Mouse (Mus musculus): Measurements from ENCODE around the gene Abhd12b.
"Not testable (repeated sequence)": the region's sequence is repeated elsewhere in the genome, so short reads cannot be mapped to it uniquely, and the experiment has no call there.

Gene Abhd12b

DNA sequence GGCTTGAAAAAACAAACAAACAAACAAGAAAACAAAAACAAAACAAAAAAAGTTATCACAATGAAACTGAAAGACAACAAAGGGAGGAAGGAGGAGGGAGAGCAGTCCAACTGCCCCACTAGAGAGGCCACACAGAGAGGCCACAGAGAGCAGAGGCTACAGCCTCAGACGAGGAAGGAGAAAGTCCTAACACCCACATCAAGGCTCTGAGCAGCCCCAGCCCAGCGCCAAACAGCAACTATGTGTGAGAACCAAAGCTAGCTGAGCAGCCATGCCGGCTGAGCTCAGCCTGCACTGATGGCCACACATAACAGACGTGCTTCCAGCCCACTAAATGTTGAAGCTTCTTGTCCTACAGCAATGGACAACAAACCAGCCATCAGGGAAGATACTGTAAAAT lies 14.1 kb upstream of the Abhd12b start:
- no peak for DNase-seq (ENCODE audit: low spot score in 2 of 2)

DNA sequence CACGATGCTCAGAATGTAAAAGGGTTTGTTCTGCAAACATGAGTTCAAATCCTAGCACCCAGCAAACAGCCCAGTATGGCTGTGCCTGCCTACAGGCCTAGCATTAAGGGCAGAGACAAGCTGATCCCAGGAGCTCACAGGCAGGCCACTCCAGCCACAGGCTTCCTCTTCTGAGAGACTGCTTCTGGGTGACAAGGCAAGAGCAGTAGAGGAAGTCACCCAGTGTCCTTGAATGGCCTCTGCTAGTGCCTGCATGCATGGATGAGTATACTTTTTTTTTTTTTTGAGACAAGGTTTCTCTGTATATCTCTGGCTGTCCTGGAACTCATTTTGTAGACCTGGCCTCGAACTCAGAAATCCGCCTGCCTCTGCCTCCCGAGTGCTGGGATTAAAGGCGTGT lies 13.4 kb upstream of the Abhd12b start:
- no peak for DNase-seq (ENCODE audit: low spot score in 2 of 2)

DNA sequence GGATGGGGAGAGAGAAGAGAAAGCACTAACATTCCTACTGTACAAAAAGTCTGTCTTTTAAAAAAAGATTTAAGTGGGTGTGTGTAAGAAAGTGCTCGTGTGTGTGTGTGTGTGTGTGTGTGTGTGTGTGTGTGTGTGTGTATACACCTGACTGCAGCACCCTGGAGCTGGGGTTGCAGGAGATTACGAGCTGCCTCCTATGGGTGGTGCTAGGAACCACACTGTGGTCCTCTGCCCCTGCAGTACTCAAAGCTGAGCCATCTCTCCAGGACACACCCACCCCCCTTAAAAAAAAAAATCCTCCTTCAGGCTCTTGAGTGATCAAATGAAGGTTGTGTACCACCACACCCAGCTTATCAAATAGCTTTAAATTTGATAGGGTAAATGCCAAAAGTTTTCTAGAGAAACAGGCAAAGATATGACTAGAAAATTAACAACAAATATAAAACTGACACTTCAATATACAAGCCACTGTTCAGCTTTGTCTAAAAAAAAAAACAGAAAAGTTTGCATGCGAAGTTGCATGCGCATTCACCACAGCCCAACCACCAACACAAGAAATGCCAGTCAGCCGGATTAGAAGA lies 12.9 kb upstream of the Abhd12b start:
- DNase-seq (ENCODE audit: low spot score in 2 of 2) = no peak

DNA sequence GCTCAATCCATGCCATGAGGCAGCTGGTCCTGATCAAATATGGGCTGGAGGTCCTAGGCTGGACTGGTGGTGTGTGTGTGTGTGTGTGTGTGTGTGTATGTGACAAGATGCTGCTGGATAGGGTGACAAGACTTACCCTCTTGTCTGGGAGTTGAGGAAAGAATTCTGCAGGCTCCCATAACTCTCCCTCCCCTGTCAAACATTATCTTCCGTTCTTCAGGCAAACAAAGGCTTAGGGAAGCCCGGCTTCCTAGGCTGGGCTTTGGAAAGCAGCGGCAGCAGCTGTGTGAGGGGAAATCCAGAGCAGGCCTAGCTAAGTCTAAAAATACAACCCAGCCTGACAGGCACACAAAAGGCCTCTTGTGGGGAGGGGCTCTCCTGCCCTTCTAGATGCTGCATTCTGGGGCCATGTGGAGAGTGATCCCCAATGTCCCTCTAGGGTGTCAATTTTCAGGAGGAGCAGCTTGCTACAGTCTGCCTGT lies 9.8 kb upstream of the Abhd12b start:
- not testable (repeated sequence) for DNase-seq (ENCODE audit: low spot score in 2 of 2)

DNA sequence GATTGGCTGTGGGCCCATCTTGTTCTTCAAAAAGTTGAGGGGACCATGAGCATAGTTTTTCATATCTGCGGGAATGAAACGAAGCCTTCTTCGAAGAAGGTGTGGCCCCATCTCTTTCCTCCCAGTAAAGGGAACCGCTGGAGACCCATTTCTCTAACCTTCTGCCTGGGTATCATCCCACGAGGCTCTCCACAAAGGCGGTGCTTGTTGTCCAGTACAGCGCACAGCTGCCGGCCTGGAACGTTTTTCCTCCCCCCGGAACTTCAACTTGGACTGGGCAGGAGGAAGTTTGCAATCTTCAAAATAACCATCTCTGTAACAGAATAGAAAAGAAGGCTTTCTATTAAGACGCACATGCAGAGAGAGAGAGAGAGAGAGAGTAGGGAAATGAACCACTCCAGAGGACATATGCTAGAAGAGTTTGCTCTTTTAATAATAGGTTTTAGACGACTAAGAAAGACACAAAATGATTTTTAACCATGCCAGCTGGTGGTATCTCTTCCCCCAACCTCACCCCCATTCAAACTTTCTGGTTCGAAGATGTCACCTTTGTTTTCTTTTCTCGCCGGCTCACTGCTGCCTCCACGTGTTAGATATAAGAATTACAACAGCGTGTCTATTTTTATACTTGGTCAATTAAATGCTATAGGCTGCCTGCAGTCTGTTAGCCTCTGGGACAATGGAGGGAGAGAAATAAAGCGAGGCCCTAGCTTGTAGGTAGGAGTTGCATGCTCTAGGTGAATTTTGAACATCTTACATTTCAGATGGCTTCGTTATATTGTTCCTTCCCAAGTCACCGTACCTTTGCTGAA lies 9.1 kb upstream of the Abhd12b start:
- DNase-seq (ENCODE audit: low spot score in 2 of 2) = peak in 1 of 2 experiments; percentile 58

DNA sequence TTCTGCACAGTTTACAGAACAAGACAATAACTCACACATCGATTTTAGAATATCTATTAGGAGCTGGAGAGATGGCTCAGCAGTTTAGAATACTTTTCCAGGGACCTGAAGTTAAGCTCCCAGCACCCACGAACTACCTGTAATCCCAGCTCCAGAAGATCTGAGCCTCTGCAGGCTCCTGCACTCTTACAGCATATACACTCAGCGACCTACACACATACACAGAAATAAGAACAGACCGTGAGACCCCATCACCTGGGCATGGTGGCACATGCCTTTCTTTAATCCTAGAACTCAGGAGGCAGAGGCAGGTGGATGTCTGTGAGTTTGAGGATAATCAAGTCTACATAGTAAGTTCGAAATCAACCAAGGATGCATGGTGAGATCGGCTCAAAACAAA lies 8.4 kb upstream of the Abhd12b start:
- DNase-seq (ENCODE audit: low spot score in 2 of 2) = no peak

GRCm38 (mm10) chr12:70147986-70148630 lies 5.8 kb upstream of the Abhd12b start:
- no peak for DNase-seq (ENCODE audit: low spot score in 2 of 2)

DNA sequence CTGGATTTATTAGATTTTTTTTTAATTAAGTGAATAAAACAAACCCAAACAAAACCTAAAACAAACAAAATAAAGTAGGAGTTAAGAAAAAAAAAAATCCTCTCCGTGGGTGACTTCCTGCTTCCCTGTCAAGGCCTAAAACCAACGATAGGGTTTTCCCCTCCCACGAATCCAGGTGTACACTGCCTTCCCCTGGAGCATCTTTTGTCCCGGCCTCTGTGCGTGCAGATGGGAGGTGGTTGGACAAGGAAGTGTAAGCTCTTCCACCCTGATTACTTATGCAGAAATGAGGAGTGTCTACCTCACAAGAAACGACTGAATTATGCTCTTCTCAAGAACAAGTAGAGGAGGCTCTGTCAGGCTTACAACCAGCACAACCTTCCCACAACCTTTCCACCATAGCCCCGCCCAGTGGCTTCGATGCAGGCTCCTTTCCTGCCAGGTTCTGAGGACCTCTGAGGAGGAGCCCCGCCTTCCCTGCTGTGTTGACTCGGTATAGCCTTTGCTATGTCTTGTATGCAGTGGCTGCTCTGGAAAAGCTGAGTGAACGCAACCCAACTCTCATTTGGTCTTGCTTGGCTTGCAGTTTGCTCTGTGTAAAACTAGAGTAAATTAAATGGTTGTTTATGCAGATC lies 5.2 kb upstream of the Abhd12b start:
- DNase-seq (ENCODE audit: low spot score in 2 of 2) = no peak

DNA sequence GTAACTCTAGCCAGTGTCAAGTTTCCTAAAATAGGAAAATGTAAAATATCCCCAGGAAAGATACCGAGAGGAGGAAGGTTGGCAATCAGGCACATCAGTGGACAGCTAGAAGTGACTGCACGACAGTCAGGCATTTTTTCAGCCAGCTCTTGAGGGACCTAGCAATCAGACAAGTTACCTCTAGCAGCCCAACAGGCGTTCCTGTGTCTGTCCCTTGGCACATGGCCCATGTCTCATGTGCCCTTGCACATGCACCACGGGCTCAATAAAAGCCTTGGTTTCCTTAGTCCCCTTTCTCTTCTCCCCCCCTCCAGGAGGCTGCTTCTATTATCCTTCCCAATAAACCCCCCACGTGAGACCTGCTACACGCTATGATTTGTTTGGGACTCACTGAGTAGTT lies 2.3 kb downstream of the Abhd12b start:
- DNase-seq (ENCODE audit: low spot score in 2 of 2) = no peak

DNA sequence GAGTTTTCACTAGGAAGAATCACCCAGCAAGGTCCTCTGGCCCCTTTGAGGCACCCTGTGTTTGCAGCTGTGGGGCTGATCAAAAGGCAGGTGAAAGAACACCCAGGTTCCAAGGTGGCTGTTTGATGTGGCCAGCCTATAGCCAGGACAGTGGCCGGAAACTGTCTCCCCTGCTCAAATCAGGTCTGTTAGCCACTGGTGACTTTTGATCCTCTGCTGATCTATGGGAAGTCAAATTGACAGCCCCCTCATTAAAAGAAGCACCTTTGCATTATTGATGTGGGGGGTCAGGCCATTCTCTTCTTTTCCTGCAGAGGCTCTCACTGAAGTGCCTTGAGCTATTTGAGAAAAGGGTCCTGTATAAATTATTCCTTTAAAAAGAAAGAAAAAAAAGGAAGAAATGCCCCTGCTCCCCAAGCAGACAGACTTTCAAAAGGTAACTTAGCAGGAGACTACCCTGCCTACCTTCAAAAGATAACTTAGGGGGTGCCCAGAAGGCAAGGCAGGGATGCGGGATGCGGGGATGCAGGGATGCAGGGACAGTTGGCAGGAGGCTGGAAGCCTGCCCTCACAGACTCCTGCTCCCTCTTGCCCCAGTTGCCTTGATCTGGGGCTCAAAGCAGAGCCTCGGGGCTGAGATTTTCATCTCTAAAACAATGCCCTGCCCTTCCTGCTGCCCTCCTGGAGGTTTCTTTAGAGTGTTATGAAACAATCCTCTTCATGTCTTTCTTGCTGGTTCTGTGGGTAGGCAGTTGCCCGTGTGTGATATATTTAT lies 3.5 kb downstream of the Abhd12b start:
- no peak for DNase-seq (ENCODE audit: low spot score in 2 of 2)

DNA sequence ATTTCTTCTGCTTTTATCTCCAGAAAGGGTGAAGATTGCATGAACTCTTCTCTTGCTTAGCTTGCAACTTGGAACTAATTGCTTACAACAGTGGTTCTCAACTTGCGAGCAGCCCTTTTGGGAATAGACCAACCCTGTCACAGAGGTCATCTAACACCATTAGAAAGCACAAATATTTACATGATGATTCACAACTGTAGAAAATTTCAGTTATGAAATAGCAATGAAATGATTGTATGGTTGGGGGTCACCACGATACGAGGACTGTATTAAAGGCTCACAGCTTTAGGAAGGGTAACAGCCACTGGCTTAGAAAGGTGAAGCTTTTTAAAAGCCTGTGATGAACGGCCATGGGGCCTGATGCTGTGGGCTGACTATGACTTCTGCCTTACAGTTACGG lies 7.1 kb downstream of the Abhd12b start:
- DNase-seq (ENCODE audit: low spot score in 2 of 2) = no peak

GRCm38 (mm10) chr12:70164741-70165140 lies 10.8 kb downstream of the Abhd12b start:
- DNase-seq (ENCODE audit: low spot score in 2 of 2) = no peak

DNA sequence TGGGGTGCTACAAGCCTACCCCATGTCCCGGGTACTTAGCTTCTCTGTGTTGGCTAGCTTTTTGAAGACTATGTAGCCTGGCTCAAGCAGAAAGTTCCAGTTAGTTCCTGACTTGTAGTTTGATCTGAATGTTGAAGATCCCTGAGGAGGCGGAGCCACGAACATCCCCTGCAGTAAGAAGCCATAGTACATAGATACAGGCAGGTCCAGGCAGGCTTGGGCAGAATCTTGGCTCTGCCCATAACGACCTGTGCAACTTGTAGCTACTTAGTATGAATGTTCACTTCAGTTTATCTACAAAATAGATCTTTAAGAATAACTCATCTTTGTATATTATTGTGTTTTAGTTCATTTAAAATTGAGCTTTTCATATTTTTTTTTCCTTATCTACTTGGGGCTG lies 14.0 kb downstream of the Abhd12b start:
- no peak for DNase-seq (ENCODE audit: low spot score in 2 of 2)

GRCm38 (mm10) chr12:70169969-70170368 lies 16.0 kb downstream of the Abhd12b start:
- no peak for DNase-seq (ENCODE audit: low spot score in 2 of 2)

DNA sequence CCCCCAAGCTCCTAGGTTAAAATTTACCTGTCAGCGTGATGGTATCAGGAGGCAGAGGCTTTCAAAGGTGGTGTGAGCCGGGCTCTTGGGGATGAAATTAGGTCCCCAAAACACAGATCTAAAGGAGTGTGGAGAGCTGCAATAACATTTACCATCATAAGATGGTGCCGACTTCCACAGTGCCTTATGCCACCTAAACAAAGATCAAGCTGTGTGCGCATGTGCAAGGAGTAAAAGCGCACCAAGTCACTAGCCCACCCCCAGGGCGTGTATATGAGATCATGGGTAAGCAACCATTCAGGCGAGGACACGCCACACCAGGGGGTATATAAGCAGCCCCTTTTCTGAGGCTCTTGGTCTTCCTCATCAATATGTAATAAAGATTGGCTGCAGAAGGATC lies 29.6 kb downstream of the Abhd12b start:
- not testable (repeated sequence) for DNase-seq (ENCODE audit: low spot score in 2 of 2)

DNA sequence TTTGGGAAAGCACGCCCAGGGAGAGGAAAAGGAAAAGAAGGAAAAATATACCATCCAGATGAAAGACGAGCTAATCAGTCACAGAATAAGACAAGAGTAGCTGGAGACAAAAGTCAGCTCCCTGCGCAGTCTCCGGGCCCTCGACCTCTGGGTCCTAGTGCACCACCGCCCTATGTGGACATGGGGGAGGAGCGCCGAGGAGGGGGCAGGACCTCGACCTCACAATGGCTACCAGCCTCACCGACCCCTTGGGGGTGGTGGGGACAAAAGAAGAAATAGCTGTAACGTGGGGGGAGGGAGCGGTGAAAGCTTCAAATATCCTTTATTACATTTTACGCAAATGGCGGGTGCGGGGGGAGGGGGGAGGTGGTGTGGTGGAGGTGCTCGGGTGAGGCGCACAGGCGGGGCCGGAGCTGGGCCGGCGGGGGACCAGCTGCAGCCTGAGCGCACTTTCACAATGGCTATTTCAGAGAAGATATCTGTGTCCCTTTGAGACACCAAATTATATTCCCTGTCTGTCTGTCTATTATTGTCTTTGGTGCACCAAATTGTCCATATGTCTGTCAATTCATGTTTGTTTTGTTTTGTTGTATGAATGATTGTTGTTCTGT lies 30.3 kb downstream of the Abhd12b start:
- no peak for DNase-seq (ENCODE audit: low spot score in 2 of 2)

GRCm38 (mm10) chr12:70192267-70192727 lies 38.4 kb downstream of the Abhd12b start:
- peak in 1 of 2 experiments; percentile 37 for DNase-seq (ENCODE audit: low spot score in 2 of 2)

- DNase-seq (ENCODE audit: low spot score in 2 of 2) = no peak
These were observed 41.5 kb downstream of the Abhd12b start for GRCm38 (mm10) chr12:70195426-70195825.

- DNase-seq (ENCODE audit: low spot score in 2 of 2) = no peak
These were observed 42.4 kb downstream of the Abhd12b start for GRCm38 (mm10) chr12:70196341-70196740.

DNA sequence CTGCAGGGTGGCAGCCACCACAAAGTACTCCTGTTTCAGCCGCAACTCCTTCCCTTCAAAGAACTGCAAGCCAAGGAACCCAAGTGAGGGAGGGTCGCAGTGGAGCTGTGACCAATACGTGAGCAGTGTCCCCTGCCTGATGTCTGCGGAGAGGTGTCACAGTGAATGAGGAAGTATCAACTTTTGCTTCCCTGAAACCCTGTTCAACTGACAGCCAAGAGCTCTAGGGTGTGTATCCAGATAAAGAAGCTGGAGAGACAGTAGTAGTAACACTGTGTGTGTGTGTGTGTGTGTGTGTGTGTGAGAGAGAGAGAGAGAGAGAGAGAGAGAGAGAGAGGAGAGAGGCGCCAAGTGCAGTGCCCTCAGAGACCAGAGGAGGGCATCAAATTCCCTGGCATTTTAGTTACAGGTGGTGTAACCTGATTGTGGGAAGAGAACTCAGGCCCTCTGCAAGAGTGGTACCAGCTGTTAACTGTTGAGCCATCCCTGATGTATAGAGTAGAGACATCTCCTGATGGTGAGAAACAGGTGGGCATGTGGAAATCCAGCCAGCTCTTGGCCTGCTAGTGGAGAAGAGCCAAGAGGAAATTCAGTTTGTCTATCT lies 48.1 kb downstream of the Abhd12b start:
- no peak for DNase-seq (ENCODE audit: low spot score in 2 of 2)

DNA sequence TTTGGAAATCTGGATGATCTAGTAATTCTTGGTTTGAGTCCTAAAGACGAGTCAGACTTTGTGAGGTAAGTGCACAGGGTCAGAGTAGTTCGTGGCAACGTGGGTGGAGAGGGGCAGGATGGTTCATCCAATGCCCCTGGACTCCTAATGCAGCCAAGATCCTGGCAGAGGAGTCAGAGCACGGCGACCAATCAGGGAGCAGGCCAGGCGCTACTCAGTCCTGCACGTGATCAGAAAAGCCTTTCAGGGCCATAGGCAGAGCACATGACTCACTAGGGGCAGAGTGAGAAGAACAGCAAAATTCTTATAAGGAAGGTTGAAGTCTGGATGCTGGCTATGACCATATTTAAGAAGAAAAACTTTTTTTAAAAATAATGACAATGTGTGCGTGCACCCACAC lies 50.5 kb downstream of the Abhd12b start:
- no peak for DNase-seq (ENCODE audit: low spot score in 2 of 2)

All from right cerebral cortex, postnatal 10 days (tissue).